In the genomic region with DNA sequence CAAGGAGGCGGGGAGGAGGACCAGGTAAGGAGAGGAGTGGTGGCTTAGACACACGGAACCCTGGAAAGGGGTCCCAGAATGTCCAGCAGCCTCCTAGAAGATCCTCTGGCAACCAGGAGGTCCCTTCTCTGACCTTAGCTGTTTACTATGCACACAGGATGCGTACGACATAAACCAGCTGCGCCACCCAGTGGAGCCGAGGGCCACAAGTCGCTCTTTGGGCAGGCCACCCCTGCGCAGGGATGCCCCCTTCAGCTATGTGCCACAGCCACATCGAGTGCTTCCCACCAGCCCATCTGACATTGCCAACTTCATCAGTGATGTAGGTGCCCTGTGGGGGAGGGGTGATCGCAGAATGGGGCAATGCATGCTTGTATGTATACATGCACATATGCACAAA, we compare ENCODE assay signal across 8 mouse cellular contexts. TPM values are rescaled to one million over a fixed set of nuclear protein-coding genes. Genes with fewer than 3 reads are reported as not detected.
DNase-seq lines count a peak whose midpoint lies in the region; ATAC-seq lines count a peak whose summit lies in the region.

No protein-coding gene starts in this region.

- no peak for ATAC-seq in neural tube, embryonic 11.5 days (ENCODE audit: insufficient read depth, low FRiP score, low TSS enrichment)
- peak; percentile 36 for ATAC-seq in inflammation-experienced regulatory T-cells, adult 6 months
- no peak for ATAC-seq in midbrain, embryonic 15.5 days (replicated peaks)
- ATAC-seq in erythroid progenitor cell, adult 5-6 weeks (replicated peaks; ENCODE audit: low FRiP score, poor library complexity, severe bottlenecking), result no peak

- DNase-seq in adrenal gland, postnatal 10 days, result peak; percentile 30
- no peak for DNase-seq in adrenal gland, postnatal 14 days
- peak; percentile 42 for DNase-seq in neural tube, embryonic 11.5 days (ENCODE audit: low spot score)
- DNase-seq in neural tube, embryonic 10.5 days (ENCODE audit: extremely low spot score, low spot score), result no peak
- DNase-seq in urinary bladder, adult 18-20 months (ENCODE audit: low spot score in 2 of 2), result no peak

- WGBS in neural tube, embryonic 11.5 days, result 67% methylated on average over 10 of the region's 10 CpGs
- 57% methylated on average over 10 of the region's 10 CpGs for WGBS in midbrain, embryonic 15.5 days

- peak overlapping the region; percentile 40 for H3K4me2 ChIP-seq in neural tube, embryonic 11.5 days (ENCODE audit: low read depth)
- H3K4me2 ChIP-seq in midbrain, embryonic 15.5 days, result peak overlapping the region; percentile 43

- H3K4me3 ChIP-seq in neural tube, embryonic 11.5 days (ENCODE audit: low read depth, low read length), result no peak overlapping the region; the same call in 1 of the 2 replicates
- peak overlapping the region; percentile 27 for H3K4me3 ChIP-seq in midbrain, embryonic 15.5 days

- no peaks in the 10 kb centered on the region; the same call in 1 of the 2 replicates for H3K4me1 ChIP-seq in neural tube, embryonic 11.5 days (ENCODE audit: control insufficient read depth, insufficient read depth, low read length)
- H3K4me1 ChIP-seq in midbrain, embryonic 15.5 days, result no peaks in the 10 kb centered on the region

- peak overlapping the region; percentile 22 for H3K9ac ChIP-seq in neural tube, embryonic 11.5 days (ENCODE audit: low read length)
- no peak overlapping the region for H3K9ac ChIP-seq in midbrain, embryonic 15.5 days

- H3K27me3 ChIP-seq in neural tube, embryonic 11.5 days (ENCODE audit: control insufficient read depth, insufficient read depth, low read length), result no peaks in the 10 kb centered on the region
- H3K27me3 ChIP-seq in midbrain, embryonic 15.5 days (replicated peaks), result no peaks in the 10 kb centered on the region

- H3K27ac ChIP-seq in neural tube, embryonic 11.5 days (ENCODE audit: low read depth, low read length), result no peak overlapping the region
- H3K27ac ChIP-seq in midbrain, embryonic 15.5 days, result no peak overlapping the region

- H3K9me3 ChIP-seq in neural tube, embryonic 11.5 days (ENCODE audit: control insufficient read depth, low read length), result no peaks in the 10 kb centered on the region
- H3K9me3 ChIP-seq in midbrain, embryonic 15.5 days, result no peaks in the 10 kb centered on the region

- no peaks in the 10 kb centered on the region for H3K36me3 ChIP-seq in neural tube, embryonic 11.5 days (ENCODE audit: control insufficient read depth, insufficient read depth, low read length)
- H3K36me3 ChIP-seq in midbrain, embryonic 15.5 days (replicated peaks), result no peaks in the 10 kb centered on the region

RNA-seq across cellular contexts. Expression of a gene that starts 17.7 kb away (rescaled TPM):
- total RNA-seq in adrenal gland, postnatal 10 days (2021), result 1 to 10 TPM in 1 of 2 experiments, under 1 TPM in 1; 0.75 to 1.9 TPM
- 0.19 and 0.41 TPM in 2 replicates for total RNA-seq in adrenal gland, postnatal 14 days (2021)
- 8.3 and 9.0 TPM in 2 replicates for polyA plus RNA-seq in neural tube, embryonic 11.5 days (2014; fragmentation: Nextera tagmentation; extraction: Ambion mirVana)
- polyA plus RNA-seq in inflammation-experienced regulatory T-cells, adult 6 months (2017; shearing (Covaris generic)), result under 1 TPM in 2 of 3 experiments, not detected in 1; 0.67 to 0.81 TPM
- 2.0 and 2.1 TPM in 2 replicates for polyA plus RNA-seq in midbrain, embryonic 15.5 days (2015; fragmentation: Nextera tagmentation; extraction: Ambion mirVana)
- not detected in 2 replicates for total RNA-seq in erythroid progenitor cell, adult 5-6 weeks (2015; ENCODE audit: low replicate concordance)
- total RNA-seq in erythroid progenitor cell, adult 5-6 weeks (2017; ENCODE audit: low replicate concordance), result not detected in 2 replicates

Comparison
In these comparisons a context has a peak if more than half of its experiments do, and no peak if none do; other contexts are left out.
1. DNase-seq: peak in adrenal gland, postnatal 10 days (single experiment) and neural tube, embryonic 11.5 days (single experiment); none in adrenal gland, postnatal 14 days (single experiment), neural tube, embryonic 10.5 days (single experiment) and urinary bladder, adult 18-20 months (0 of 2).